Mouse (Mus musculus): Measurements from ENCODE around the gene Gbf1.

GRCm38 (mm10) chr19:46182241-46182640, 29.9 kb downstream of the Gbf1 start:
- TF ChIP-seq CTCF (IDR thresholded peaks at IDR 0.05; ENCODE audit: low read depth, low read length) (no peak), POLR2AphosphoS5 (IDR thresholded peaks at IDR 0.05; ENCODE audit: insufficient replicate concordance, low read depth, low read length) (no peak), GATA1 (IDR thresholded peaks at IDR 0.05; ENCODE audit: borderline replicate concordance, low read length) (no peak), TAL1 (conservative IDR thresholded peaks at IDR 0.05; ENCODE audit: low read depth, low read length) (no peak)

Data from G1E (cell line).